9 mouse cellular contexts compared by ENCODE assay signal in the genomic region with DNA sequence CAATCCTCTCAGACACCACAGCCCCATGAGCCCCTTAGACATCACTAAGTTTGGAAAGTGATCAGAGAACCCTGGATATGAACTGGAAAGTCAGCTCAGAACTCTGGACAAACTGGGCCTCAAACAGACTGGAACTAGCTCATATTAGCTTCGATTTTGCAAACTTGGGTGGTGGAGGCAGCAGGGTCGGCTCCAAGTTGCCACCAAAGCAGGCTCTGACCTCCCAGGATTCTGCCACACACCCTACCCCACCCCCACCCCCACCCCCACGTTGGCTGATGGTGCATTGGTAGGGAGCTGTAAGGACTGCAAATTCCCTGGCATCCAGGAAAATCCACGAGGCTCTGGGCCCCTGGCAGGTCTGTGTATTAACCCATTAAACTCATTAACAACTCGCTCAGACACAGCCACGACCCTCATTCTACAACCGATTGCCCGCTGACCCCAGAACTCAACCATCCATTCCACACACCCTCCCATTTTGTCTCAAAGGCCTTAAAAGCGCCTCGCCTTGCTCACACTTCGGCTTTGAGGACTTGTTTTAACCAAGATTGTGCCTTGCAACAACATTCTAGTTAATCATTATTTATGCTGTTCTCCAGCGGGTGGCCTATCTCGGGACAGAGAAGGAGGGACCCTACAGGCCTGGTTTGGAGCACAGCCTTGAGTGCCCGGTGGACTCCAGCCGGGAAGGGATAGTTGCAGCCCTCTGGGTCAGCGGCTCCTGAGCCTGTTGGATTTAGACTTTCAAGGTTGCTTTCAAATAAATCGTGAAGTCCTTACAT. TPM values are rescaled to one million over a fixed set of nuclear protein-coding genes. Genes with fewer than 3 reads are reported as not detected.
DNase-seq lines count a peak whose midpoint lies in the region; ATAC-seq and TF ChIP-seq lines count a peak whose summit lies in the region.
"Had no signal": no experiment of that assay in that cellular context is flagged by ENCODE, and none has a peak within 500 bp of the region (broad histone marks: within the 10 kb centered on the region; RNA-seq: fewer than 3 reads in every experiment).

No protein-coding gene starts in this region.

- DNase-seq in heart, postnatal 14 days = no peak
- DNase-seq in hindbrain, postnatal 0 days (ENCODE audit: low spot score) = no peak
- DNase-seq in liver = peak; percentile 38
- no peak for DNase-seq in cerebellum, postnatal 36 days
- no peak for DNase-seq in layer of hippocampus, adult 8-10 months (ENCODE audit: low spot score in 2 of 2)
- DNase-seq in ovary, postnatal 14 days (ENCODE audit: low spot score) = no peak
- DNase-seq: cerebellum, adult 11 months had no signal

- peaks cover 40% of the 10 kb centered on the region for H3K4me1 ChIP-seq in heart, embryonic 16.5 days (ENCODE audit: control insufficient read depth, insufficient read depth, low read length)
- peaks cover 13% of the 10 kb centered on the region for H3K4me1 ChIP-seq in hindbrain, postnatal 0 days (ENCODE audit: insufficient read depth, low read length)
- H3K4me1 ChIP-seq in stomach, embryonic 15.5 days = peaks cover 40% of the 10 kb centered on the region

- no peak overlapping the region for H3K9ac ChIP-seq in heart, embryonic 16.5 days (ENCODE audit: low read length)
- H3K9ac ChIP-seq in hindbrain, postnatal 0 days (replicated peaks; ENCODE audit: low read length) = no peak overlapping the region
- no peak overlapping the region for H3K9ac ChIP-seq in stomach, embryonic 15.5 days

- no peak for TF ChIP-seq CTCF in hindbrain, postnatal 0 days (IDR thresholded peaks at IDR 0.05; ENCODE audit: low read depth)

- WGBS in heart, embryonic 16.5 days = 57% methylated on average over 17 of the region's 17 CpGs
- 29% methylated on average over 17 of the region's 17 CpGs for WGBS in hindbrain, postnatal 0 days
- 29% methylated on average over 17 of the region's 17 CpGs for WGBS in stomach, embryonic 15.5 days

- H3K27ac ChIP-seq in heart, embryonic 16.5 days (ENCODE audit: low read length) = no peak overlapping the region
- no peak overlapping the region for H3K27ac ChIP-seq in hindbrain, postnatal 0 days
- peak overlapping the region; percentile 42 for H3K27ac ChIP-seq in stomach, embryonic 15.5 days

- H3K9me3 ChIP-seq in heart, embryonic 16.5 days (replicated peaks; ENCODE audit: control insufficient read depth, low read length) = no peaks in the 10 kb centered on the region
- H3K9me3 ChIP-seq in hindbrain, postnatal 0 days (ENCODE audit: low read length) = no peaks in the 10 kb centered on the region
- no peaks in the 10 kb centered on the region for H3K9me3 ChIP-seq in stomach, embryonic 15.5 days

- no peak for ATAC-seq in heart, embryonic 16.5 days (replicated peaks; ENCODE audit: extremely low read depth, insufficient read depth, low FRiP score)
- ATAC-seq in hindbrain, postnatal 0 days = no peak
- ATAC-seq in stomach, embryonic 15.5 days (ENCODE audit: insufficient read depth, low FRiP score, low read depth) = no peak

- no peaks in the 10 kb centered on the region for H3K36me3 ChIP-seq in heart, embryonic 16.5 days (ENCODE audit: control insufficient read depth, insufficient read depth)
- no peaks in the 10 kb centered on the region for H3K36me3 ChIP-seq in hindbrain, postnatal 0 days (ENCODE audit: insufficient read depth, low read length)
- no peaks in the 10 kb centered on the region for H3K36me3 ChIP-seq in stomach, embryonic 15.5 days

- H3K4me2 ChIP-seq in heart, embryonic 16.5 days (ENCODE audit: low read depth, low read length) = peak overlapping the region; percentile 95; the same call in 1 of the 2 replicates
- peak overlapping the region; percentile 67 for H3K4me2 ChIP-seq in hindbrain, postnatal 0 days (ENCODE audit: low read depth, low read length)
- H3K4me2 ChIP-seq in stomach, embryonic 15.5 days = peak overlapping the region; percentile 77

- H3K4me3 ChIP-seq in heart, embryonic 16.5 days (ENCODE audit: low read length) = peak overlapping the region; percentile 8
- H3K4me3 ChIP-seq in hindbrain, postnatal 0 days (ENCODE audit: low read length) = peak overlapping the region; percentile 48
- peak overlapping the region; percentile 57 for H3K4me3 ChIP-seq in stomach, embryonic 15.5 days (replicated peaks)

- intact Hi-C loops in heart, postnatal 14 days (cut with DNase I) = no loop called here

- peaks cover 45% of the 10 kb centered on the region for H3K27me3 ChIP-seq in heart, embryonic 16.5 days (ENCODE audit: control insufficient read depth, insufficient read depth, low read length)
- H3K27me3 ChIP-seq in hindbrain, postnatal 0 days (ENCODE audit: insufficient read depth, low read length) = peaks cover 60% of the 10 kb centered on the region
- H3K27me3 ChIP-seq in stomach, embryonic 15.5 days (replicated peaks) = peaks cover 22% of the 10 kb centered on the region

RNA-seq across cellular contexts. Expression of gene Hs3st3b1, which starts 3.6 kb away (rescaled TPM):
- 1.7 and 2.7 TPM in 2 replicates for polyA plus RNA-seq in heart, embryonic 16.5 days (2015; fragmentation: Nextera tagmentation; extraction: Ambion mirVana)
- 1 to 10 TPM; 1.3 TPM for total RNA-seq in heart, postnatal 14 days (2021)
- 12.4 and 13.3 TPM in 2 replicates for total RNA-seq in hindbrain, postnatal 0 days (2014; rRNA removed)
- 2.6 and 2.8 TPM in 2 replicates for polyA plus RNA-seq in hindbrain, postnatal 0 days (2015; fragmentation: Nextera tagmentation; extraction: Ambion mirVana)
- polyA plus RNA-seq in stomach, embryonic 15.5 days (2015; fragmentation: Nextera tagmentation; extraction: Ambion mirVana) = 7.9 and 9.9 TPM in 2 replicates
- 1 to 10 TPM in 2 of 4 experiments, under 1 TPM in 2; 0.45 to 1.6 (median 0.90) TPM for total RNA-seq in layer of hippocampus, adult 8-10 months (2022)
